Mouse (Mus musculus): Measurements from ENCODE around the gene Apeh. TPM values are rescaled to one million over a fixed set of nuclear protein-coding genes. Genes with fewer than 3 reads are reported as not detected.
A peak's percentile ranks its signal among the peaks of the same experiment; 100 is the strongest.

The Apeh gene
- total RNA-seq, 2 experiments from 2014 or later = 31.0 to 31.8 TPM

DNA sequence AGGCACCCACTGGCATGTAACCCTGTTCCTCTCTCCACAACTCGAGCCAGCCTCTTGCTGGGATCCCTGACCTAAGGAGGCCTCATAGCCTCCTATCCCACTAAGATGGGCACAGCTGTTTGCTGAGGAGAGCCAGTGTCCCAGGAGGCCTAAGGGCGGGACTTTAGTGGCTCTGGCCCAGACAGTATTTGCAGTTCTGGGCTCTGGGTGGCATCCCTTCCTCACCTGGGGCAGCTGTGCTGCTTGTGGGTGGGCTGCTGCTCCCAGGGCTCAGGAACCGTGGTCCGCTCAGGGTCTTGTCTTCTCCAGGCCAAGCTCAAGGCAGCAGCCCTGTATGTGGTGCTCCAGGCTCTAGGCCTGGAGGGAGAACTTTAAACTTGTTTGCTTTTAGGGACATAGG, 47.8 kb downstream of the Apeh start:
- Histone ChIP-seq H3K4me3 (no peak overlapping the region), H3K27ac (no peak overlapping the region)
- peak in 1 of 2 experiments; percentile 8 for DNase-seq (ENCODE audit: extremely low spot score in 1 of 2, low spot score in 2 of 2)
- intact Hi-C loops (cut with DNase I) = no loop called here
- TF ChIP-seq CTCF (IDR thresholded peaks at IDR 0.05) = no peak

GRCm38 (mm10) chr9:108044751-108045492, 49.5 kb downstream of the Apeh start:
- peak; percentile 19 for TF ChIP-seq CTCF (IDR thresholded peaks at IDR 0.05)
- DNase-seq (ENCODE audit: extremely low spot score in 1 of 2, low spot score in 2 of 2) = no peak
- intact Hi-C loops (cut with DNase I) = no loop called here

More at GRCm38 (mm10) chr9:108044751-108045492, 49.5 kb downstream of the Apeh start:
- Histone ChIP-seq H3K27ac (no peak overlapping the region), H3K4me3 (no peak overlapping the region)

Small RNA genes lying within 50 kb of the gene (microRNA-seq; reads per million reads assigned to microRNA genes)
- gene Gm47303 = 0 to 0.72 reads per million in 2 experiments
- 0 reads per million in 2 experiments for gene Mir7088

Other genes with a start within 250 kb of the Apeh start
- 10 to 100 TPM; 66.5 to 68.4 TPM for gene Rbm6, start 221.4 kb downstream of the Apeh start, total RNA-seq (2021)
- 10 to 100 TPM; 24.3 to 26.7 TPM for gene Mon1a, start 206.5 kb downstream of the Apeh start, total RNA-seq (2021)
- gene Mst1r, start 187.7 kb downstream of the Apeh start, total RNA-seq (2021) = under 1 TPM; 0.68 to 0.91 TPM
- not detected for gene Actl11, start 166.1 kb downstream of the Apeh start, total RNA-seq (2021)
- 100 to 1,000 TPM; 330 to 356 TPM for gene Camkv, start 158.9 kb downstream of the Apeh start, total RNA-seq (2021)
- gene Traip, start 144.5 kb downstream of the Apeh start, total RNA-seq (2021) = 10 to 100 TPM in 1 of 2 experiments, 1 to 10 TPM in 1; 9.5 to 10.9 TPM
- gene Uba7, start 119.1 kb downstream of the Apeh start, total RNA-seq (2021) = 1 to 10 TPM; 2.6 to 3.8 TPM
- under 1 TPM; 0.28 to 0.66 TPM for gene Gm20661, start 111.5 kb downstream of the Apeh start, total RNA-seq (2021)
- 1 to 10 TPM; 2.8 to 4.0 TPM for gene Inka1, start 108.7 kb downstream of the Apeh start, total RNA-seq (2021)
- gene Cdhr4, start 102.1 kb downstream of the Apeh start, total RNA-seq (2021) = 1 to 10 TPM; 1.3 to 2.3 TPM
- gene Gm20662, start 98.3 kb downstream of the Apeh start, total RNA-seq (2021) = 1 to 10 TPM; 1.2 to 2.4 TPM
- gene Ip6k1, start 92.1 kb downstream of the Apeh start, total RNA-seq (2021) = 100 to 1,000 TPM; 205 to 207 TPM
- 10 to 100 TPM; 16.5 to 17.4 TPM for gene Gmppb, start 45.4 kb downstream of the Apeh start, total RNA-seq (2021)
- 1 to 10 TPM; 1.9 to 2.1 TPM for gene Amigo3, start 41.4 kb downstream of the Apeh start, total RNA-seq (2021)
- gene Mst1, start 14.2 kb downstream of the Apeh start, total RNA-seq (2021) = not detected
- 100 to 1,000 TPM; 107 to 108 TPM for gene Rnf123, start 11.3 kb downstream of the Apeh start, total RNA-seq (2021)
- 100 to 1,000 TPM; 300 to 320 TPM for gene Bsn, start 95.8 kb upstream of the Apeh start, total RNA-seq (2021)
- 10 to 100 TPM; 77.4 to 77.5 TPM for gene Dag1, start 169.4 kb upstream of the Apeh start, total RNA-seq (2021)
- 100 to 1,000 TPM; 122 to 130 TPM for gene Nicn1, start 195.8 kb upstream of the Apeh start, total RNA-seq (2021)
- gene Amt, start 202.2 kb upstream of the Apeh start, total RNA-seq (2021) = 10 to 100 TPM; 32.1 to 38.0 TPM
- 100 to 1,000 TPM; 154 to 159 TPM for gene Rhoa, start 211.5 kb upstream of the Apeh start, total RNA-seq (2021)
- 10 to 100 TPM; 29.3 to 35.4 TPM for gene Tcta, start 211.6 kb upstream of the Apeh start, total RNA-seq (2021)
- 10 to 100 TPM; 90.0 to 94.1 TPM for gene Gpx1, start 244.3 kb upstream of the Apeh start, total RNA-seq (2021)

Measured in left cerebral cortex, adult 2 months (tissue).